Mouse (Mus musculus): ENCODE measurements at regions not wholly inside any gene's neighbourhood (a gene's known extent, or its start where the extent isn't known, plus 50 kb on each side); places are given as distances from the start of the nearest gene placed in this dataset.

- TF ChIP-seq CEBPB (IDR thresholded peaks at IDR 0.05; ENCODE audit: low read depth), result no peak
- no peak for TF ChIP-seq CTCF (IDR thresholded peaks at IDR 0.05; ENCODE audit: control insufficient read depth, insufficient read depth, insufficient read length)
- TF ChIP-seq FOSL1 (IDR thresholded peaks at IDR 0.05; ENCODE audit: insufficient read depth, low read length, poor library complexity, severe bottlenecking), result no peak
- TF ChIP-seq MYOD1 (IDR thresholded peaks at IDR 0.05; ENCODE audit: control insufficient read depth, insufficient read length, low read depth), result no peak
- no peak for TF ChIP-seq MAX (IDR thresholded peaks at IDR 0.05)
Observed at GRCm38 (mm10) chr4:153208822-153209221, 273.8 kb downstream of the Ajap1 start.

All from C2C12 (cell line).